Mouse (Mus musculus) forebrain, embryonic 11.5 days (tissue): Measurements from ENCODE around the gene Pa2g4. TPM values are rescaled to one million over a fixed set of nuclear protein-coding genes. Genes with fewer than 3 reads are reported as not detected.
"Not testable (repeated sequence)": the region's sequence is repeated elsewhere in the genome, so short reads cannot be mapped to it uniquely, and the experiment has no call there.

ENCODE experiments used
- ATAC-seq: fragments of 200-750 bp; cut with Nextera tagmentation; replicated peaks from 2 replicates; pipeline ENCODE4 v1.8.0; 2017; ENCODE audit warnings: moderate TSS enrichment; ENCODE audit not compliant: low FRiP score
- DNase-seq: peaks from one replicate; pipeline ENCODE4 v3.0.0-alpha.2; 2017; ENCODE audit warnings: low spot score
- H3K27ac ChIP-seq: fragments of 300-500 bp; sonication (generic); 2 replicates; pipeline ENCODE4 v1.5.1; 2014; ENCODE audit warnings: low read depth, low read length
- H3K27me3 ChIP-seq: fragments of 300-500 bp; sonication (generic); 2 replicates; pipeline ENCODE4 v1.6.1; 2014; ENCODE audit warnings: mild to moderate bottlenecking, low read length, mixed read lengths; ENCODE audit not compliant: control insufficient read depth, insufficient read depth
- H3K36me3 ChIP-seq: fragments of 300-500 bp; sonication (generic); 2 replicates; pipeline ENCODE4 v1.6.1; 2014; ENCODE audit warnings: mild to moderate bottlenecking, low read length, moderate library complexity, mixed read lengths; ENCODE audit not compliant: control insufficient read depth, insufficient read depth
- H3K4me1 ChIP-seq: fragments of 300-500 bp; sonication (generic); replicated peaks from 2 replicates; pipeline ENCODE4 v1.6.1; 2014; ENCODE audit warnings: low read length, mixed read lengths; ENCODE audit not compliant: control insufficient read depth, insufficient read depth
- H3K4me2 ChIP-seq: fragments of 300-500 bp; sonication (generic); 2 replicates; pipeline ENCODE4 v1.6.1; 2014; ENCODE audit warnings: low read depth, mild to moderate bottlenecking, low read length, moderate library complexity, mixed read lengths; ENCODE audit not compliant: severe bottlenecking
- H3K4me3 ChIP-seq: fragments of 300-500 bp; sonication (generic); 2 replicates; pipeline ENCODE4 v1.5.1; 2014; ENCODE audit warnings: low read depth, low read length
- H3K9ac ChIP-seq: fragments of 300-500 bp; sonication (generic); 2 replicates; pipeline ENCODE4 v1.6.1; 2014; ENCODE audit warnings: low read length
- H3K9me3 ChIP-seq: fragments of 300-500 bp; sonication (generic); 2 replicates; pipeline ENCODE4 v1.6.1; 2016; ENCODE audit warnings: low read length, mixed read lengths; ENCODE audit not compliant: control insufficient read depth
- WGBS: fragments of 180-500 bp; shearing (Covaris S2); extraction: QIAGEN DNeasy Blood & Tissue Kit; methylation state at CpG from one replicate; pipeline ENCODE4 v1.1.7; 2014; 5-methylcytosine and 5-hydroxymethylcytosine counted together
- polyA plus RNA-seq: library from polyadenylated mRNA; unstranded; fragments of >200 nt; fragmentation: Nextera tagmentation; extraction: Ambion mirVana; gene quantifications from 2 replicates; pipeline ENCODE4 v1.2.1, GENCODE M21; 2014

The Pa2g4 gene
- polyA plus RNA-seq, 1 experiment from 2014 or later, result 249 TPM

- no peaks in the 10 kb centered on the region for H3K27me3 ChIP-seq
- ATAC-seq (no peak), DNase-seq (no peak)
- H3K27ac ChIP-seq, result no peak overlapping the region
- 0 out of 2 replicates have a peak overlapping the region, but pooled peaks have one; percentile 21 for H3K9ac ChIP-seq
- H3K9me3 ChIP-seq, result no peaks in the 10 kb centered on the region
- H3K4me1 ChIP-seq, result peaks cover 5% of the 10 kb centered on the region; the same call in 1 of the 2 replicates
- peak overlapping the region; percentile 25; the same call in 1 of the 2 replicates for H3K4me2 ChIP-seq
- no peak overlapping the region for H3K4me3 ChIP-seq
- peaks cover 21% of the 10 kb centered on the region; the same call in 1 of the 2 replicates for H3K36me3 ChIP-seq
- 92% methylated on average over 6 of the region's 6 CpGs for WGBS
These were observed 2.2 kb downstream of the Pa2g4 start for GRCm38 (mm10) chr10:128563544-128563943.

- Histone ChIP-seq H3K27ac (no peak overlapping the region), H3K27me3 (no peaks in the 10 kb centered on the region), H3K4me2 (no peak overlapping the region), H3K36me3 (peaks cover 18% of the 10 kb centered on the region; the same call in 1 of the 2 replicates), H3K9ac (no peak overlapping the region), H3K4me3 (no peak overlapping the region), H3K4me1 (no peaks in the 10 kb centered on the region), H3K9me3 (no peaks in the 10 kb centered on the region)
- 82% methylated on average over 6 of the region's 6 CpGs for WGBS
- ATAC-seq, result no peak
- no peak for DNase-seq
These were observed 8.8 kb downstream of the Pa2g4 start for GRCm38 (mm10) chr10:128556963-128557362.

- Histone ChIP-seq H3K9ac (no peak overlapping the region), H3K27ac (no peak overlapping the region), H3K4me3 (no peak overlapping the region), H3K4me1 (no peaks in the 10 kb centered on the region), H3K36me3 (peaks cover 17% of the 10 kb centered on the region; the same call in 1 of the 2 replicates), H3K9me3 (no peaks in the 10 kb centered on the region), H3K27me3 (no peaks in the 10 kb centered on the region), H3K4me2 (no peak overlapping the region)
- DNase-seq (no peak), ATAC-seq (no peak)
These were observed 9.5 kb downstream of the Pa2g4 start for GRCm38 (mm10) chr10:128556286-128556685.

DNA sequence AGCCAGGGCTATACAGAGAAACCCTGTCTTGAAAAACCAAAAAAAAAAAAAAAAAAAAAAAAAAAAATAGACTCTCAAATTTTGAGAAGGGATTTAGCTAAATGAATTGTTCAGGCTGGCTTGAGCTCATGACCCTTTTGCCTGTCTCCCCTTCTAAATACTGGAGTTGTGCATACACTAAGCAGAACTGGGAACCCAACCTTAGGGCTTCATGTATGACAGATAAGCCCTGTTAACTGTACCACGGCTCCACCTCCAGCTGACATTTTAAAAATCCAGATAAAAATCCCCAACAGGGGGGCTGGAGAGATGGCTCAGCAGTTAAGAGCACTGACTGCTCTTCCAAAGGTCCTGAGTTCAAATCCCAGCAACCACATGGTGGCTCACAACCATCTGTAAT lies 10.2 kb downstream of the Pa2g4 start:
- ATAC-seq, H3K9me3 ChIP-seq, H3K4me3 ChIP-seq, H3K4me2 ChIP-seq, H3K4me1 ChIP-seq, H3K27me3 ChIP-seq, H3K9ac ChIP-seq, H3K27ac ChIP-seq, DNase-seq: not testable (repeated sequence)
- peaks cover 12% of the 10 kb centered on the region; the same call in 1 of the 2 replicates for H3K36me3 ChIP-seq
- 97% methylated on average over 1 of the region's 1 CpGs for WGBS

- H3K36me3 ChIP-seq, DNase-seq, H3K4me3 ChIP-seq, H3K4me1 ChIP-seq, H3K9me3 ChIP-seq, H3K4me2 ChIP-seq, H3K27ac ChIP-seq, H3K27me3 ChIP-seq, ATAC-seq, H3K9ac ChIP-seq: not testable (repeated sequence)
- 93% methylated on average over 11 of the region's 11 CpGs for WGBS
These were observed 15.5 kb downstream of the Pa2g4 start for GRCm38 (mm10) chr10:128550144-128550823.

GRCm38 (mm10) chr10:128549682-128550057 lies 16.1 kb downstream of the Pa2g4 start:
- H3K4me2 ChIP-seq, result 0 out of 2 replicates have a peak overlapping the region, but pooled peaks have one; percentile 21
- H3K36me3 ChIP-seq, H3K27me3 ChIP-seq, H3K27ac ChIP-seq, DNase-seq, H3K9me3 ChIP-seq, H3K9ac ChIP-seq, ATAC-seq, H3K4me1 ChIP-seq, H3K4me3 ChIP-seq: not testable (repeated sequence)
- WGBS, result 66% methylated on average over 6 of the region's 6 CpGs

DNA sequence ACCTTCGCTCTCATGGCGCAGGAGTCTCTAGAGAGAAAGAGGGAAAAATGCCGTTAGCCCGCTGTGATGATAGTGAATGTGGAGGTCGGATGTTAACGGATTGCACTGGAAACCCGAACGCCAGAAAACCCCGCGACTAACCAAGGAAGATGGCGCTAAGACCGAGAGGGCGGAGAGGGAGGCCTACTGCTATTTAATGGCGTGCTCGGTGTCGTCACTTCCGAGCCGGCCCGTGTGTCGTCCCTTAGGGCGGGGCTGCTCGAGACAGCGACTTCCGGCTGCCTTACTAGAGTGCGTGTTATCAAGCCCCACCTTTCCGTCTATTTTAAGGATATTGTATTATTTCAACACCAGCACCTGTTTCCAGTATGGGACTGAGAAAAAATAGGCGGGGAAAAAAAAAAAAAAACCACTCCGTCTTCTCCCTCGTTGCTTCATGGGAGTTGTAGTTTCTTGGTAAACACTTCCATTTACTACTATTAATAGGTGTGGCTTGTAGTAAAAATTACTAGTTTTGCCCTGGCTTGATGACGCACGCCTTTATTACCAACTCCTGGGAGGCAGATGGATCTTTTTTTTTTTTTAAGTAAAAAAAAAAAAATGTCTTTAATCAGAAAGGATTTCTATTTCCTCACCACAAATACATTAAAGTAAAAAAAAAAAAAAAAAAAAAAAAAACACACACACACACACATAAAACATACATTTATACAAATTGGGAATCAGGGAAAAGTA lies 16.7 kb downstream of the Pa2g4 start, which contains the start of gene Rpl41:
Gene Rpl41, minus strand, starts transcription at position 359 of the 735 bp plus-strand sequence.
- Histone ChIP-seq H3K9me3 (no peaks in the 10 kb centered on the region), H3K27ac (peak within 1 kb of the TSS; percentile 96), H3K36me3 (peaks cover 3% of the 10 kb centered on the region; the same call in 1 of the 2 replicates), H3K4me3 (peak within 1 kb of the TSS; percentile 81), H3K9ac (peak within 1 kb of the TSS; percentile 94), H3K4me1 (no peaks in the 10 kb centered on the region; the same call in 1 of the 2 replicates), H3K4me2 (peak within 1 kb of the TSS; percentile 65), H3K27me3 (no peaks in the 10 kb centered on the region)
- ATAC-seq (peak; percentile 89), DNase-seq (peak; percentile 95)
- WGBS, result under 1% methylated on average over 31 of the region's 31 CpGs

GRCm38 (mm10) chr10:128548051-128548791 lies 17.6 kb downstream of the Pa2g4 start:
- under 1% methylated on average over 21 of the region's 30 CpGs for WGBS
- not testable (repeated sequence) for H3K36me3 ChIP-seq, DNase-seq, H3K9me3 ChIP-seq, H3K27me3 ChIP-seq, ATAC-seq, H3K4me1 ChIP-seq
- peak overlapping the region; percentile 96 for H3K27ac ChIP-seq
- peak overlapping the region; percentile 81 for H3K4me3 ChIP-seq
- peak overlapping the region; percentile 94 for H3K9ac ChIP-seq
- peak overlapping the region; percentile 65 for H3K4me2 ChIP-seq
